Mouse (Mus musculus): ENCODE results near the gene Arid3a.

GRCm38 (mm10) chr10:79974668-79975067 lies 47.8 kb downstream of the Arid3a start:
- TF ChIP-seq EP300 (IDR thresholded peaks at IDR 0.05; ENCODE audit: low read depth) (no peak), CTCF (IDR thresholded peaks at IDR 0.05; ENCODE audit: low read depth) (no peak)
